Mouse (Mus musculus): ENCODE results near the gene S100a10.
"Not testable (repeated sequence)": the region's sequence is repeated elsewhere in the genome, so short reads cannot be mapped to it uniquely, and the experiment has no call there.

S100a10 gene

DNA sequence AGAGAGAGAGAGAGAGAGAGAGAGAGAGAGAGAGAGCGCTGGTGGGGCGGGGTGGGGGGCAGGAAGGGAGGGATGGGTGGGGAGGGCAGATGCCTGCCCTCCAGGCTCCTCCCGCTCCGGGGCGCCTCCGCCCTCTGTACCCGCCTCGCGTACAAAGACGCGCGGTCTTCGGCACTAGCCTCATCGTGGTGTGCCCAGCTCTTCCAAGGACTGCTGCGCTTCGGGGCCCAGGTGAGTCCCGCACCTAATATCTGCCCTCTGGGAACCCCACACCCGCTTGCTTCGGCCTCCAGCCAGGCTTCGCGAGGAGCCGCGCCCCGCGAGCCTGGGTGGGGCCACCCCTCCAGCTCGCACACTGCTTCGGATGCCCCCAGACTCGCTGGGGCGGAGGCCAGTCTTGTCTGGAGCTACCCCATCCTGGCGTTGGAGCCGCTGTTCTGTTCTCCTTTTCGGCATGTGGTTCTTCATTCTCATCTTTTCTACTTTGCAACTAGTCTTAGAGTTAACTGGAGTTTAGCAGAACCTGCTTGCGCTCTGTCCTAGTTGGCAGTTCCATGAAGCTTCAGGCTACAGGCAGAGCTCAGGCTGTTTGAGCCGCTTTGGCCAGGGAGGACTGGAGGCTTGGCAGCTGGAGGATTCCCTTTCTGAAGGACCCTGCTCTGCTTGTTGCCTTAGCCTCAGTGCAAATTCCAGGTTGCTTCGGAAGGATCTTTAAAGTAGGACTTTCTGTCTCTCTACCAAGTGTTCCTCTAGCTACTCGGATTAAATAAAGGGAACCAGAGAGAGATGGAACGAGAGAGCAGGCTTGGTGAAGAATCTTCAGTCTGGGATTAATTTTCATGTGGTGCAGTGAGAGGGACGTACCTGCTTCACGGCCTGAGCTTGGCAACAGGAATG, at the start of gene S100a10:
Gene S100a10 (plus strand): TSS at position 100 of the 897 bp plus-strand sequence.
- no peak for DNase-seq

DNA sequence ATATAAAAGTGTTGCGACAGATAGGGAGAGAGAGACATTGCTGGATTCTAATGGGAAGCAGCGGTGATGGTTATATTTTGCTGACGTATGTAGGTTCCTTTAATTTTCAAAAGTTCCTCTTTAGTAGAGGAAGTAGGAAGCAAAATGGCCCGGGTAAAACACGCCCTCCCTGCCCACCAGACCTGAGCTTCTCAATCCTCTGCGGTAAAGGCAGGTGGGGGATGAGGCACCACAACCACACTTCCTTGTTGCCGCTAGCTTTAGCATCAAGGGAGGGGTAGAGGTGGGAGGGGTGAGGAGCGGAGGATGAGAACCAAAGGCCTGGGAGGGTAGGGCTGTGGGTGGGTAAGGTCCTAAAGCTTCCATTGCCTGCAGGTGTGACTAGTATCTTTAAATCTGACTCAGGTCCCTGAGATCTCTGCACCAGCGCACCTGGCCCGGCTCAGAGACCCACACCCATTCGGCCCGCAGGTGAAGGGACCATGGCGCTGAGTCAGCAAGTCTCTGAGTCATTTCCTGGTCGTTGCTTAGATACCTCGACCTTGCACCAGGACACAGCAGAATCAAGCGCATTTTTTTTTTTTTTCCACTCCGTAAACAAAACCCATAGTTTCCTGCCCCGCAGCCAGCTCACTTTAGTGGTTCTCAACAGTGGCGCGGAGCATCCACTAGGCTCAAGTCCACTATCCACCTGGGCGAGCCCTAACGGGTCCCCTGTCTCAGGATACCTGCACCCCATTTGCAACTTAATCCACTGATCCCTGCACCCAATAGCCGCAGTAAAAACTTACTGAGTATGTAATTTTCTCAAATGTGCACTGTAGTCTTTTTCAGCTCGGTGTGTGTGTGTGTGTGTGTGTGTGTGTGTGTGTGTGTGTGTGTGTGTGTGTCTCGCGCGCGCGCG, 48.7 kb upstream of the S100a10 start:
- no peak for DNase-seq

GRCm38 (mm10) chr3:93506881-93507325, 48.0 kb upstream of the S100a10 start:
- DNase-seq: no peak

DNA sequence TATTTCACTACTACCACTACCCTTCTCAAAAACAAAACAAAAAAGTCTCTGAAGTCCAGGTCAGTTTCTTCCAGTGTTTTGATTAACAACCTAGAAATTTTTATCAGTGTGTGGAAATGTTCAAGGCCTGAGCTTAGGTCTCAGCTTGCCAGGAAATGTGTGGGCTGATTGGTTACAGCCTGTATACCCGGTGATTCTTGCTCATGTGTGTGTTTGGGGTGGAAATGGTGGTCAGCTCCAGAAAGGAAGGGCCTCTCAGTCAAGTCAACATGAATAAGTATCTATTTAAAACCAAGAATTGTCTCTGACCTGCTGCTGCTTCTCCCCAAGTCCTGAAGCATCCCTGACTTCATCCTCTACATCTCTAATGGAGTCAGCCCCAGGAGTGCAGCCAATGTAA, 45.6 kb upstream of the S100a10 start:
- no peak for DNase-seq

- no peak for DNase-seq
Measured at GRCm38 (mm10) chr3:93511036-93511435, 43.8 kb upstream of the S100a10 start.

- DNase-seq: no peak
Measured at GRCm38 (mm10) chr3:93511801-93512200, 43.1 kb upstream of the S100a10 start.

DNA sequence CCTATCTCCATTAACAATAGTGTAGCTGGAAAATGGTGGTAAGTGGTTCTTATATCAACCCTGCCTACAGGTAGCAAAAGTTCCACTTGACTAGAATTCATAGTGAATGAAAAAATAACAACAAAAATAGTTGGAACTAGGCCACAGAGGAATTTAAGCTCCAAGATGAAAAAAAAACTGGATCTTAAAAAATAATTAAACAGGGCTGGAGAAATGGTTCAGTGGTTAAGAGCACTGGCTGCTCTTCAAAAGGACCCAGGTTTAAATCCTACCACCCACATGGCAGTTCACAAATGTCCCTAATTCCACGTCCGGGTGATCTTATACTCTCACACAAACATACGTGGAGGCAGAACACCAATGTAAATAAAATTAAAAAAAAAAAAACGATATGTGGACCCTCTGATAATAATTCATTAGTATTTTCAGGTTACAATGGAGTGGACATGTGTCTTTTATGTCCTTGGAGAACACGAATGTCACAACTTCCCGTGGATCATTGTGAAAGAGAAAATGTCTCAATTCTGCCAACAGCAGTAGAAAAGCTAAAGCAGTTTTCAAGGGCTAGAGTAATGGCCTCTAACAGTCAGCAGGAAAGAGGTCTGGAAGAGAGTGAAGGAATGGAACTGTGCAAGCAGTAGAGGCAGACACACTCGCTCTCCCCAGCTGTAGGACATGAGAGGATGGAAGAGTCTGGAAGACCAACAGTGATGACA, 42.3 kb upstream of the S100a10 start:
- no peak for DNase-seq

GRCm38 (mm10) chr3:93514628-93515027, 40.3 kb upstream of the S100a10 start:
- no peak for DNase-seq

DNA sequence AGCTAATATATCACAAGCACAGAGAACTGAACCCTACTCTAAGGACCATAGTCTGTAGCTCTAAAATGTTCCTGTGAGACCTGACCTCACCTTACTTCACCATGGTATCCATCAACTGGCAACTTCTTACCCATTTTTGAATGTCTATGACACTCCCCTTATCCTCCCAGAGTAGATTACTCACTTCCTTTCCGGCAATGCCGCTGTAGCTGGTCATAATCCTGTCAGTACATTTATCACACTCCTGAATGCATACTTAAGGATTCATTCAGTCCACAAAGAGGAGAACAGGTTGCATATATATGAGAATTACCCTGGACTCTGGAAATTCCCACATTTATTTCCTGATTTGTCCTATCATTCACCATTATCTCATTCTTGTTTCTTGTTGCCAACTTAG, 37.5 kb upstream of the S100a10 start:
- no peak for DNase-seq

DNA sequence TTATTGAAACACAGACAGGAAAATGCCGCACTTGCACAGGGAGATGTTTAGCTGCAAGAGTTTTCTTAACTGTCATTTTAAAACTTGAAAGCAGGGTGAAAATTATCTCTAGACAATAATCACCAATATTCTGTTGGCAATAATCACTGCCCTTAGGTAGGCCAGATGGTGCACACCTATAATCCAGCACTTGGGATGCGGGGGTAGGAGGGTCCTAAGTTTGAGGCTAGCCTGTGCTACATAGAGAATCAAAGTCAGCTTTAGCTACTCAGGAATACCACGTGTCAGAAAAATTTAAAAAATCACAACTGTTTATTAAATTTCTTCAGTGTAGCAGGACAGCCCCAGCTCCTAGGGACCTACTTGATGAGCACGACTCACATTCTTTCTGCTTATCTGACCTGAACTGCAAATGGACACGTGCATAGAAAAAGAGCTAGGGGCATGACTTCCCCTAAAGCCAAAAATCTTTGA, 35.0 kb upstream of the S100a10 start:
- DNase-seq: no peak

DNA sequence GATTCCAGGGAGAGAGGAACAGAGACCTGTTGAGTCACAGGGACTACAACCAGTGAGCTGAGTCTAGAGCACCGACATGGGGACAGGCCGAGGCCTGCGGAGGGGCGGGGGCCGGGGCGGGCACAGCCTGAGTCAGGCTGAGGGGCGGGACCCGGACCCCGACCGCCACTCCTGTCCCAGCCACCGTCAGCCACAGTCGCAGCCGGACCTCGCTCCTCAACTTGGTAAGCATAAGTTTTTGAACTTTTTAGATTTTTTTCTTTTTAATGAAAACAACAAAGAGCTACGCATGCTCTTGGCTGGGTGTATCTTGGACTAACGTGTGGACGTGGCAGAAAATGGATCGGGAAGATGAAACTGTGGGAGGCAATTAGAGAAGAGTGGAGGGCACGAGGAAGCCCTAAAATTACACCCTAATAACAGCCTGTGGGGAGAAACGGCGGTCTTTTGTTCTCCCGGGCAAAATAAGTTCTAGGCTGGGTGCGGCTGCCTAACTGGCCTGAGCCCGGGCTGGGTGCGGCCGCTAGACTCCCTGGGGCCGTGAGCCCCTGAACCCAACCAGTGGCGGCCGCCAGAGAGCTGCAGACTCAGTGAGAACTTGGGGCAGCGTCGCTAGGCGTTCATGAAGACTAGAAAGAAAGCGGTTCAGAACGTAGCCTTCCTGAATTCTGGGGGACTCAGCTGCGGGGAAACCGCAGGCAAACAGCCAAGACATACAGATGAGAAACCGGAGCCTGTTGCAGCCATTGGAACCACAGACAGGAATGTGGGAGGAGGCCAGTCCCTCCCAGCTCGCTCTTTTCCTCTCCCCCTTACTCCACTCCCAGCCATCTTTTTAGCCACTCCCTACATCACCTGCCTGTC, 34.3 kb upstream of the S100a10 start, which contains the start of gene S100a11:
Gene S100a11 (plus strand): TSS at position 159 of the 864 bp plus-strand sequence.
- DNase-seq: no peak

DNA sequence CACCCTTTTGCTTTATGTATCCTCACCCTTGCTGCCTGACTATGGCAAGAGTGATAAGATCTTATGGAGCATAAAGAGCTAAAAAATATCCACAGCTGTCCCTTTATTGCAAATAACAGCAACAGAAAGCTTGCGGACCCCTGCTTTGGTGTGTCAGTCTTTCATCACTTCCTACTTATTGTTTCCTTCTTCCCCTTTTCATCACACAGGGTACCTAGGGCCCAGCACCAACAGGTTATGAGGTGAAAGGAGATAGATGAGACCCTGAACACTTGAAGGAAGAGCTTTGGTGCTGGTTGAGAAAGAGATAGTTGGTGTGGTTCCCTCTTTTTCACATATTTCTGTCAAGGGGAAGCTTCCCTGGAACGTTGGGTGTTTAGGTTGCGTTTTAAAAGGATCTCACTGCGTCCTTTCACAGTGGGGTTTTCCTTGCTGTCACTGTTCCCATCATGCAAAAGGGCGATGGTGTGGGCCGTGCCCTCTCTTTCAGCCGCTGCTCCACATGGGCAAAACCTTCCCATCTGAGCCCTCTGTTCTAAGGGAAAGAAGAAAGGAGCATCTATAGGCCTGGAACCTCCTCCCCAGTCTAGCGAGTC, 33.3 kb upstream of the S100a10 start:
- no peak for DNase-seq

GRCm38 (mm10) chr3:93522611-93523010, 32.3 kb upstream of the S100a10 start:
- no peak for DNase-seq

GRCm38 (mm10) chr3:93527300-93527699, 27.6 kb upstream of the S100a10 start:
- no peak for DNase-seq

DNA sequence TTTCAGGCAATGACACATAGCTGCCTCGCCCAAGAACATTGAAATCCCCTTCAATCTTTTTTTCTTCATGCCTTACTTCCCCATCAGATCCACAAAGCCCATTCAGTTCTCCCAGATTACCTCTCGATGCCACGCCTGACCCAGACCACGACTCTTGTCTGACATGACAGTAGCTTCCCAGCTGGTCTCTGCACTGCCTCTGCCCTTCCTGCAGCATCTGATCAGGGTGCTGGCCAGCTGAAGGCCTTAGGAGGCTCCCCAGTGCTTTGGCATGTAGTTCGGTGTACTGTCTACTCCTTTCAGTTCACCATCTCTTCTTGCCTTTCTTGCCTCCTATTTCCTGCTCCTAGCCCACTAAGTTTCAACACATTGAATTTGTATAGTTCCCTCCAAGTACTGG, 26.1 kb upstream of the S100a10 start:
- no peak for DNase-seq

- no peak for DNase-seq
Measured at GRCm38 (mm10) chr3:93537068-93537576, 17.8 kb upstream of the S100a10 start.

DNA sequence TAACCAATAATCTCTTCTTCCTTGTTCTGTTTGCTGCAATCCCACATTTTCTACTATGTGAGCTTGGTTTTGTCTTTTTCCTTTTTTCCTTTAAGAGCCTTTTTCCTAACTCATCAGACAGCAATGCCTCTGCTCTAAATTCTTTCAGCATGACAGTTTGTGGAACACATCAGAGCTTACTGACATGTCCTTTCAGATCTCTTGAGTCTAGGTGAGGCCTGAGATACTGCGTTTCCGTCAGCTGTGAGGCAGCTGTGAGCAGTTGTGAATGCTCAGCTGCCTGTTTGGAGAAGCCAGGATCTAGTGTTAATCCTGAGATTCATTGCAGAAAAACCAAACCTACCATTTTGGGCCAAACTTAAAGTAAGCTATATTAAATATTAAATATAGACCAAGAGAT, 16.4 kb upstream of the S100a10 start:
- no peak for DNase-seq

- DNase-seq: no peak
Measured at GRCm38 (mm10) chr3:93541501-93541900, 13.4 kb upstream of the S100a10 start.

GRCm38 (mm10) chr3:93544170-93544569, 10.7 kb upstream of the S100a10 start:
- not testable (repeated sequence) for DNase-seq

- no peak for DNase-seq
Measured at GRCm38 (mm10) chr3:93547099-93547648, 7.7 kb upstream of the S100a10 start.
